ENCODE assay signal across 8 mouse cellular contexts in genomic region chr19:46471324-46472093, GRCm38 (mm10). TPM values are rescaled to one million over a fixed set of nuclear protein-coding genes. Genes with fewer than 3 reads are reported as not detected.
DNase-seq lines count a peak whose midpoint lies in the region; ATAC-seq and TF ChIP-seq lines count a peak whose summit lies in the region.

No protein-coding gene starts in this region.

- WGBS in kidney, embryonic 15.5 days = 6% methylated on average over 10 of the region's 10 CpGs
- WGBS in heart, embryonic 15.5 days = 10% methylated on average over 10 of the region's 10 CpGs
- 12% methylated on average over 10 of the region's 10 CpGs for WGBS in lung, postnatal 0 days

- H3K27me3 ChIP-seq in kidney, embryonic 15.5 days = no peaks in the 10 kb centered on the region
- no peaks in the 10 kb centered on the region for H3K27me3 ChIP-seq in heart, embryonic 15.5 days
- H3K27me3 ChIP-seq in lung, postnatal 0 days (replicated peaks; ENCODE audit: insufficient read depth, low read length) = no peaks in the 10 kb centered on the region

- ATAC-seq in kidney, embryonic 15.5 days (replicated peaks; ENCODE audit: low FRiP score) = peak; percentile 91
- ATAC-seq in heart, embryonic 15.5 days (replicated peaks; ENCODE audit: insufficient number of reproducible peaks, insufficient read depth, low FRiP score, low read depth) = peak; percentile 68
- ATAC-seq in lung, postnatal 0 days = peak; percentile 66
- no peak for ATAC-seq in granulocyte monocyte progenitor cell, adult 5-6 weeks (replicated peaks; ENCODE audit: poor library complexity, severe bottlenecking)

- H3K4me3 ChIP-seq in kidney, embryonic 15.5 days (replicated peaks) = no peak overlapping the region
- no peak overlapping the region for H3K4me3 ChIP-seq in heart, embryonic 15.5 days
- H3K4me3 ChIP-seq in lung, postnatal 0 days (ENCODE audit: low read depth, low read length) = no peak overlapping the region

- peak overlapping the region; percentile 12; the same call in 1 of the 2 replicates for H3K4me2 ChIP-seq in kidney, embryonic 15.5 days
- H3K4me2 ChIP-seq in heart, embryonic 15.5 days = no peak overlapping the region
- H3K4me2 ChIP-seq in lung, postnatal 0 days (replicated peaks; ENCODE audit: low read depth, low read length) = no peak overlapping the region

- peak overlapping the region; percentile 92 for H3K27ac ChIP-seq in kidney, embryonic 15.5 days
- H3K27ac ChIP-seq in heart, embryonic 15.5 days = peak overlapping the region; percentile 79
- H3K27ac ChIP-seq in lung, postnatal 0 days (ENCODE audit: low read length) = peak overlapping the region; percentile 83

- no peak for TF ChIP-seq CTCF in lung, postnatal 0 days (IDR thresholded peaks at IDR 0.05)

- no peak for TF ChIP-seq EP300 in lung, postnatal 0 days (IDR thresholded peaks at IDR 0.05)

- peaks cover 59% of the 10 kb centered on the region for H3K4me1 ChIP-seq in kidney, embryonic 15.5 days
- peaks cover 33% of the 10 kb centered on the region for H3K4me1 ChIP-seq in heart, embryonic 15.5 days (replicated peaks)
- H3K4me1 ChIP-seq in lung, postnatal 0 days (ENCODE audit: insufficient read depth, low read depth, low read length) = peaks cover 20% of the 10 kb centered on the region; the same call in 1 of the 2 replicates

- H3K9ac ChIP-seq in kidney, embryonic 15.5 days = no peak overlapping the region
- H3K9ac ChIP-seq in heart, embryonic 15.5 days = peak overlapping the region; percentile 14; the same call in 1 of the 2 replicates
- no peak overlapping the region for H3K9ac ChIP-seq in lung, postnatal 0 days (replicated peaks; ENCODE audit: low read depth)

- H3K36me3 ChIP-seq in kidney, embryonic 15.5 days = peaks cover 37% of the 10 kb centered on the region
- peaks cover 26% of the 10 kb centered on the region; the same call in 1 of the 2 replicates for H3K36me3 ChIP-seq in heart, embryonic 15.5 days
- H3K36me3 ChIP-seq in lung, postnatal 0 days (ENCODE audit: insufficient read depth, low read length) = 0 out of 2 replicates have a peak, but pooled peaks cover 3% of the 10 kb centered on the region

- no peaks in the 10 kb centered on the region for H3K9me3 ChIP-seq in kidney, embryonic 15.5 days (replicated peaks)
- no peaks in the 10 kb centered on the region for H3K9me3 ChIP-seq in heart, embryonic 15.5 days (replicated peaks)
- H3K9me3 ChIP-seq in lung, postnatal 0 days (ENCODE audit: low read length) = no peaks in the 10 kb centered on the region

- DNase-seq in kidney, adult 8-10 months = no peak
- DNase-seq in R1 (ENCODE audit: low read depth, low spot score) = peak; percentile 65
- peak; percentile 42 for DNase-seq in lung, postnatal 0 days (ENCODE audit: low spot score)
- no peak for DNase-seq in right cerebral cortex, postnatal 4 days
- no peak for DNase-seq in layer of hippocampus, adult 9-10 months (ENCODE audit: low spot score)

RNA-seq across cellular contexts. Expression of gene Trim8, which starts 30.0 kb away (rescaled TPM):
- polyA plus RNA-seq in kidney, embryonic 15.5 days (2015; fragmentation: Nextera tagmentation; extraction: Ambion mirVana) = 24.6 and 28.7 TPM in 2 replicates
- polyA plus RNA-seq in heart, embryonic 15.5 days (2015; fragmentation: Nextera tagmentation; extraction: Ambion mirVana) = 15.9 and 19.2 TPM in 2 replicates
- 34.1 and 34.8 TPM in 2 replicates for polyA plus RNA-seq in lung, postnatal 0 days (2015; fragmentation: Nextera tagmentation; extraction: Ambion mirVana)
- 10.9 and 13.9 TPM in 2 replicates for total RNA-seq in granulocyte monocyte progenitor cell, adult 5-6 weeks (2014; fragmentation: Nextera tagmentation)
- 12.2 and 13.6 TPM in 2 replicates for total RNA-seq in granulocyte monocyte progenitor cell, adult 5-6 weeks (2017)

Comparison
In these comparisons a context has a peak if more than half of its experiments do, and no peak if none do; other contexts are left out.
1. DNase-seq: peak in R1 (single experiment) and lung, postnatal 0 days (single experiment); none in kidney, adult 8-10 months (0 of 2), right cerebral cortex, postnatal 4 days (single experiment) and layer of hippocampus, adult 9-10 months (single experiment).
2. Peak in every context shown above with its lines, with median percentiles within 50 percentile points of each other: H3K27ac ChIP-seq.